Mouse (Mus musculus): ENCODE measurements at regions not wholly inside any gene's neighbourhood (a gene's known extent, or its start where the extent isn't known, plus 50 kb on each side); places are given as distances from the start of the nearest gene placed in this dataset.

DNA sequence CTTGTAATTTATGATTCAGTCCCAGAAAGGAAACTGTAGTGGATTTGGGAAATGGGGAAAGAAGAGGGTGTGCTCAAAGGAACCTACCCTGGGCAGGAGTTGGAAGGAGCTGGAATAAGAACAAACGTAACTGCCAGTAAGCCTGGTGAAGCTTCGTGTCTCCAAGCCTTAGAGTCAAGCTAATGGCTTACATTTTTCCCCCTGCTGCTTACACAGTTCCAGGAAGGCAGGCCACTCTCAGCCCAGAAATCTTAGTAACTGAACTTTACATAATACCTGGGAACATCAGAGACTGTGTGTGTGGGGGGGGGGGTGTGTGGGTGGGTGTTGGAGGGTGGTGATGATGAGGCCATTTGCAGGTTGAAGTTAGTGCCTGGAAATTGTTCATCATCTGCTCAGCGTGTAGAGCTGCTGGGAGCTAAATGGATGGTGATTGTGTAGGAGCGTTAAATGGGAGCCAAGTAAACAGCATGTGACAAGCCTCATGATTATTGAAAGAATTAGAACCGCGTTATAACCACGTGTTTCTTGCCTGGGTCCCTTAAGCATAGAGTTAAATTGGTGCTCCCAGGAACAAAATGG is 357.1 kb upstream of the Slc30a5 start:
- TF ChIP-seq POLR2A (IDR thresholded peaks at IDR 0.05; ENCODE audit: insufficient read length, low read depth) (no peak), E2F4 (IDR thresholded peaks at IDR 0.05; ENCODE audit: insufficient read depth) (no peak), POLR2AphosphoS2 (IDR thresholded peaks at IDR 0.05; ENCODE audit: insufficient read length, low read depth) (no peak), SRF (IDR thresholded peaks at IDR 0.05; ENCODE audit: control insufficient read depth, insufficient read length, low read depth) (no peak), MYOG (IDR thresholded peaks at IDR 0.05; ENCODE audit: control insufficient read depth in 1 of 3, insufficient read depth in 1 of 3, insufficient read length in 2 of 3, low read depth in 2 of 3) (no peak), MAX (IDR thresholded peaks at IDR 0.05; ENCODE audit: low read depth) (no peak), USF1 (IDR thresholded peaks at IDR 0.05; ENCODE audit: low read depth) (no peak), TCF12 (IDR thresholded peaks at IDR 0.05; ENCODE audit: insufficient read depth, poor library complexity, severe bottlenecking) (no peak), TCF3 (IDR thresholded peaks at IDR 0.05; ENCODE audit: insufficient read length, low read depth) (no peak), MYOD1 (IDR thresholded peaks at IDR 0.05; ENCODE audit: control insufficient read depth in 1 of 3, insufficient read length in 2 of 3, low read depth in 2 of 3) (no peak), REST (IDR thresholded peaks at IDR 0.05; ENCODE audit: insufficient read depth, insufficient read length) (no peak)
